Mouse (Mus musculus): ENCODE measurements around the gene Chsy1. TPM values are rescaled to one million over a fixed set of nuclear protein-coding genes. Genes with fewer than 3 reads are reported as not detected.

The Chsy1 gene
- total RNA-seq, 2 experiments from 2014 or later = 17.2 to 18.5 TPM

GRCm38 (mm10) chr7:66194511-66194910 is 85.2 kb downstream of the Chsy1 start:
- DNase-seq (ENCODE audit: low spot score in 2 of 2) = no peak
- intact Hi-C loops (cut with DNase I) = no loop called here

DNA sequence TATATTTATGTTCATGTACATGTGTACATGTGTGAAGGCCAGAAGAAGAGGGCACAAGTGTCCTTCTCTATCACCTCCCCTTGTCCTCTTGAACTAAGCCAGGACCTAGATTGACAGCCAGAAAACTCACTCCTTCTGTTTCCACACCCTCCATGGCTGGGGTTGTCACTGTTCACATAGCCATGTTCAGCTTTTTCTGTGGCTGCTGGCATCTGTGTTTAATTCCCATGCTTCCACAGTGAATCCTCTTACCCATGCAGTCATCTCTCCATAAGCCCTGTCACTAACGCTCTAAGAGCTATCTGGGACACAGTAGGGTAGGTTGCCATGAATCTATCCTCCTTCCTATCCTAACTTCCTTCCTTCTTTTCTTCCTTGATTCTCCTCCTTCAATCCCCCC is 86.6 kb downstream of the Chsy1 start:
- intact Hi-C loops (cut with DNase I) = no loop called here
- DNase-seq (ENCODE audit: low spot score in 2 of 2) = no peak

GRCm38 (mm10) chr7:66196609-66197445 is 87.5 kb downstream of the Chsy1 start:
- intact Hi-C loops (cut with DNase I) = no loop called here

GRCm38 (mm10) chr7:66198416-66198815 is 89.1 kb downstream of the Chsy1 start:
- intact Hi-C loops (cut with DNase I) = no loop called here
- DNase-seq (ENCODE audit: low spot score in 2 of 2) = no peak

More at GRCm38 (mm10) chr7:66196609-66197445, 87.5 kb downstream of the Chsy1 start:
- peak; percentile 29 to 61 for DNase-seq (ENCODE audit: low spot score in 2 of 2)

GRCm38 (mm10) chr7:66199391-66199831 is 90.1 kb downstream of the Chsy1 start:
- peak; percentile 54 to 59 for DNase-seq (ENCODE audit: low spot score in 2 of 2)
- intact Hi-C loops (cut with DNase I) = no loop called here

DNA sequence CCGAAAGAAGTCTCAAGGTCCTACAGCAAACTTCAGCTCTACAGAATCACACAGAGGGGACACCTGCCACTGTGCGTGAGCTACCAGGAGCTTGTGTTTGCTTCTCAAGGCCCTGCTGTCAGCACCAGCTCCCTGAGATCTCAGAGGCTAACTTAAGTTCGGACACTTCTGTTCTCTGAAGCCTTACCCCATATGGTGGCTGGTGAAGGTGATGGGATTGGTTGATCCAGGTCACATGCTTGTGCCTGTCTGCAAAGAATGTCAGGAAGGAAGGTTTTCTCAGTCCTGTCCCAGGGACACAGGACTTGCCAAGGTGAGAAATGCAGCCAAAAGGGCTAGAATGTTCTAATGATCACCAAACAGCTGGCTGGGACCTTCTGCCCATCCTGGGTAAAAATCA is 91.1 kb downstream of the Chsy1 start:
- intact Hi-C loops (cut with DNase I) = no loop called here
- no peak for DNase-seq (ENCODE audit: low spot score in 2 of 2)

GRCm38 (mm10) chr7:66200791-66201450 is 91.6 kb downstream of the Chsy1 start:
- DNase-seq (ENCODE audit: low spot score in 2 of 2) = no peak
- intact Hi-C loops (cut with DNase I) = no loop called here

DNA sequence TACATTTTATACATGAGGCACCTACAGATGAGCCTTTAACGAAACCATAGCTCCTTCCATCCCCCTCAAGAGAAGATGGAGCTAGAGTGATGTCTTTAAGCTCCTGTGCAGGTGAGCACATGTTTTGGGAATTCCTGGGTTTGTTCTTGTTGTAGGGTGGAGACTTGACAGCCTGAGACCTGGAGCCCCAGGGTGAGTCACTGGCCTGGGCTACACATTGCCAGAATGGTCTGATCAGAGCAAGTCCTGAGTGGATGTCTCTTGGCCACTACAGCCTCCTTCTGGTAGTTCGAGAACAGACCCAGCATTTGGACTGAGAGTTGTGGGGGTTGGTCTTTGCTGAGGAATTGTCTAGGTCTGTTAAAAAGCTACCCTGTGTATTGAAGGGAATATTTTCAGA is 92.3 kb downstream of the Chsy1 start:
- DNase-seq (ENCODE audit: low spot score in 2 of 2) = no peak
- intact Hi-C loops (cut with DNase I) = no loop called here

- intact Hi-C loops (cut with DNase I) = no loop called here
- no peak for DNase-seq (ENCODE audit: low spot score in 2 of 2)
Measured at GRCm38 (mm10) chr7:66209920-66210319, 100.6 kb downstream of the Chsy1 start.

DNA sequence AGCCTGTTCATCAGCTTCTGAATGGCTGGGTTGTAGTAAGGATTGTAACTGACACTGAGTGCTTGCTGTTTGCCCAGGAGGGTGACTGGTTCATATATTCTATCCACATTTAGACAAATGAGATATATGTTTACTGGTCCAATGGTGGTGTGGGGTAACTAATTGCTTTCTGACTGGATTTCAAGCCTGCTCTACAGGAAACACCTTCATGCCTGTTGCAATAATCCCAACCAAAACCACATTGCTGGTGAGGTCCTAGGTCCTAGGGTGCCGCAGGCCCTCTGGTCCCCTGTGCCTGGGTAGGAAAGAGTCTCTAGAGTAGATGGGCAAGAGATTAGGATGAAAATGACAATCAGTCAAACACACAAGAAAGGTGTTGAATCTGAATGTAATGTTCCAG is 103.6 kb downstream of the Chsy1 start:
- no peak for DNase-seq (ENCODE audit: low spot score in 2 of 2)
- intact Hi-C loops (cut with DNase I) = no loop called here

GRCm38 (mm10) chr7:66214477-66214876 is 105.2 kb downstream of the Chsy1 start:
- intact Hi-C loops (cut with DNase I) = no loop called here
- DNase-seq (ENCODE audit: low spot score in 2 of 2) = no peak

GRCm38 (mm10) chr7:66215911-66216310 is 106.6 kb downstream of the Chsy1 start:
- intact Hi-C loops (cut with DNase I) = no loop called here
- DNase-seq (ENCODE audit: low spot score in 2 of 2) = no peak

GRCm38 (mm10) chr7:66217011-66217410 is 107.7 kb downstream of the Chsy1 start:
- intact Hi-C loops (cut with DNase I) = no loop called here

GRCm38 (mm10) chr7:66217531-66218094 is 108.3 kb downstream of the Chsy1 start:
- intact Hi-C loops (cut with DNase I) = no loop called here
- no peak for DNase-seq (ENCODE audit: low spot score in 2 of 2)

More at GRCm38 (mm10) chr7:66217011-66217410, 107.7 kb downstream of the Chsy1 start:
- DNase-seq (ENCODE audit: low spot score in 2 of 2) = no peak

- intact Hi-C loops (cut with DNase I) = no loop called here
- DNase-seq (ENCODE audit: low spot score in 2 of 2) = no peak
Measured at GRCm38 (mm10) chr7:66218193-66219014, 109.1 kb downstream of the Chsy1 start.

DNA sequence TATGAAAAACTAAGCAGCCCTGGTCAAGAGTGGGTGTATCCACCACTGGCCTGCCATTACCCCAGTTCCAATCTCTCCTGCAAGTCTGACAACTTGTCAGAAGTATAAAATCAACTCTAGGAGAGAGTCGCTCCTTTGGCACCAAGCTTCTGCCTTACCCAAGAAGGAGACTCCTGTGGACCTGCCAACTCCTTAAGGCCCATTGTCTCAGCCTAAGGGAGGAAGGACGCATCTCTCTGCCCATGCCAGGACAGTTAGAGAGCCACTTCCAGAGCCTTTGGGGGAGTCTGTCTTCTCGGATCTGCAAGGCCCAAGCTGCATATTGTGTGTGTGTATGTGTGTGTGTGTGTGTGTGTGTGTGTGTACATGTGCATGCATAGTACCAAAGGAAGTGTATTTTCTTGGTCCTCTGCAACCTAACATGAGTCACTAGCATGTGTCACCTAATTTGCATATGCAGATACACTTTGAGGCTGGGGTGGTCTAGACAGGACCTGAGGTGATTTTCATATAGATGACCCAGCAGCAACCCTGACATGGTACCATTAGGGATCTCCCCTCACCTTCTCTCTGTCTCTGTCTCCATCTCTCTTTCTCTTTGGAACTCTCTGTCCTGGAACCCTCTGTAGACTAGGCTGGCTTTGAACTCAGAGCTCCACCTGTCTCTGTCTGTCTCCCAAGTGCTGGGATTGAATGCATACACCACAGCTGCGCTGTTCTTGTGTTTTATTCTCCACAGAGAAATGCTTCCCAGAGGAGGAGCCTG is 109.9 kb downstream of the Chsy1 start:
- no peak for DNase-seq (ENCODE audit: low spot score in 2 of 2)
- intact Hi-C loops (cut with DNase I) = no loop called here

- DNase-seq (ENCODE audit: low spot score in 2 of 2) = no peak
- intact Hi-C loops (cut with DNase I) = no loop called here
Measured at GRCm38 (mm10) chr7:66219794-66220227, 110.5 kb downstream of the Chsy1 start.

DNA sequence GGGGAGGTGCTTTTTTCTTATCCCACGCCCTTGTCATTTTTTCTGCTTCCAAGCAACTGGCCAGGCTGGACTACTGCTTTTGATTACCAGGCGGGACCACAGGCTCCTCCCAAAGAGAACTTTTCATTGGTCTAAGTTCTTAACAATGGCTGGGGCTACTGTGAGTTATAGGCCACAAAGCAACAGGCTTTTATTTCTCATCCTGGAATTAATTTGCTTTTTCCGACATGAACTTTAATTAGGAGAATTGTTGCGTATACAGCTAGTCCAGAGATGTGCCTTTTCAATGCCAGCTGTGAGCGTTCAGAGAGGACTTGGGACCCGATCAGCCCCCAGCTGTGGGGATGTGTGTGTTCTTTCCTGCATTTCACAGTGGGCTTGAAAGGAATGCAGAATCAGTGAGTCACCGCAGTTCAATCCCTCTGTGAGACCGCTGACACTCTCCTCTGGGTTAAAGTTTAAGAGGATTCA is 113.3 kb downstream of the Chsy1 start:
- no peak for DNase-seq (ENCODE audit: low spot score in 2 of 2)
- intact Hi-C loops (cut with DNase I) = no loop called here
